Mouse (Mus musculus) bone marrow macrophage, adult 2 months (primary cell): ENCODE measurements around the gene Psma3.

Source experiments
- CTCF ChIP-seq: IDR thresholded peaks from 2 replicates; pipeline ENCODE4 v1.5.1; 2012; ENCODE audit warnings: low read depth, mild to moderate bottlenecking, low read length, moderate library complexity
- POLR2A ChIP-seq: IDR thresholded peaks from 2 replicates; pipeline ENCODE4 v1.6.1; 2012; ENCODE audit warnings: mild to moderate bottlenecking, low read depth, low read length, borderline replicate concordance

DNA sequence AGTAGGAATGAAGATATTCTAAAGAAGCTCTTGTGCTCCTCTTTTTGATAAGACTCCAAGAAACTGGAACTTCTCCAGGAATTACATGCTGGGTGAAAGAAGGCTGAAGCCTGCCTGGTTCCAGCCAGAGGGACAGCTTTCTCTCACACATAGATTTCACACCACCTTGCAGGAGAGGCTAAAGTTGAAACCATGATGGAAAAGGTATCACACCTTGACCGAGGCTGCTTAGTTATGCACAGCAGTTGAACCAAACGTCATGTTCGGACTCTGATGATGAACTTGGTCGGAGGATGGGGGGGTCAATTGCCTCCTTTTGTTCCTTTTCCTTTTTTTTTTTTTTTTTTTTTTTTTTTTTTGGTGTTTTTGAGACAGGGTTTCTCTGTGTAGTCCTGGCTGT is 590 bp upstream of the Psma3 start:
- TF ChIP-seq CTCF: no peak
- no peak for TF ChIP-seq POLR2A
